Mouse (Mus musculus): ENCODE results near the gene Morc3.

Morc3 gene

GRCm38 (mm10) chr16:93920673-93921072, 88.8 kb downstream of the Morc3 start:
- DNase-seq (ENCODE audit: low read depth), result no peak

DNA sequence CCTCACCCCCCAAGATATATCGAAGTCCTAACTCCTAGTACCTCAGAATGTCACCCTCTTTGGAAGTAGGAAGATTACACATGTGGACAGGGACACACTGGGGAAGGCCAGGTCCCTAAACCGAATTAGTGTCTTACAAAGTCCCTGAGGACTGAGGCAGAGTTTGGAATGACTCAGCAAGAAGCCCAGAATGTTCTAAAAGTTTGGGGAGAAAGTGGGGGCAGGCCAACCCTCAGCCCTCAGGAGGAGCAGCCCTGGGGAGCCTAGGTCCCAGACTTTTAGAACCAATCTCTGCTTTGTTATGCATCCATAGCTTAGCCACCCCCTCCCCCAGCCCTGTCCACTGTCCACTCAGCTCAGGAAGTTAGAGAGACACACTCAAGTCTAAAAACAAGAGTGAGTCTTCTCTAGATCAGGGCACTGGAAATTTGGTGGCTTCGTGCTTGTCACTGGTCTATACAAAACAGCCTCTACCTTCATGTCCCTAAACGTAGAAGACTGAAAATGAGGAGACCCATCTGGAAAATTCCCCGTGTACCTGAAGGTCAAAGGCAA, 91.0 kb downstream of the Morc3 start:
- no peak for DNase-seq (ENCODE audit: low read depth)

DNA sequence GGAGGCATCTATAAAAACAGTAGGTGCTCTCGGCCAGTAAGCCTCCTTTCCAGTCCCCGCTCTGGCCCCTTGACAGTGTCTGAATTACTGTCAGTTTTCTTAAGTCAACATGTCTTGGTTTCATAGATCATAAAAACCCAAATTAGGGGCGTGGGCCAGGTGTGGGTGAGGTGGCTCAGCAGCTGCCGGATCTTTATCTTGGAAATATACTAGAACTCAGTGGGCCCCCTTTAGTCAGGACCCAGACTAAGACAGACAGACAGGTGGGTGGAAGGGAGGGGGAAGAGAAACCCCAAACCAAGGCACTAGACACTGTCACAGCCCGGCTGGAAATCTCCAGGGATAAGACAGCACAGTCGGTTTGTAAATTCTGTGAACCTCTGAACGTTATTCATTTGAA, 91.9 kb downstream of the Morc3 start:
- no peak for DNase-seq (ENCODE audit: low read depth)
